In the genomic region with DNA sequence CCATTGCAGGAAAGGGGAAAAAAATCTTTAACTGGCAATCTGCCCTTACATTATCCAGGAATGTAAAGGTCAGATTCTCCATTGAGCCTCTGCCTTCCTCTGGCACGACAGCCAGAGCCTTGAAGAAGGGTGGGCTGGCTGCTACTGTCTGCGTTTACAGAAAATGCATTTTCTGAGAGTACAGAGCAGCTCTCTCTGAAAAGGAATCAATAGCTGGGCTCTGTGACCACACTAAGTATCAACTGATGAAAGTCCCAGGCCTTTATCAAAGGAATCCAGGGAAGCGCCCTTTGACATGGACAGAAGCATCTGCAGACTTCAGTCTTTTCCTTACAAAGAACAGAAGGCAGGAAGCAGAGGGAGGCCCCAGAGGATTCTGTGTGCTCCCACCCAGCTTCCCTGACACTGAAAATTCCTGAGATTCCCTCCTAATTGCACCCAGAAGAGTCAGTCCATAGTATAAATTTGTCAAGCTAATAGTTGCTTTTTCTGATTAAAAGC, we compare ENCODE assay signal across 14 mouse cellular contexts.
DNase-seq lines count a peak whose midpoint lies in the region; ATAC-seq and TF ChIP-seq lines count a peak whose summit lies in the region.
"Had no signal": no experiment of that assay in that cellular context is flagged by ENCODE, and none has a peak within 500 bp of the region (broad histone marks: within the 10 kb centered on the region; RNA-seq: fewer than 3 reads in every experiment).

No protein-coding gene starts in this region.

- DNase-seq in kidney, adult 2 months: peak; percentile 44
- no peak for DNase-seq in kidney, adult 8-10 months
- DNase-seq in brain, embryonic 14.5 days (ENCODE audit: low read depth): peak; percentile 55
- DNase-seq in embryonic facial prominence, embryonic 11.5 days (ENCODE audit: low spot score): peak; percentile 48
- DNase-seq in kidney, postnatal 10 days: peak; percentile 38
- DNase-seq in right cerebral cortex, adult 2 months (ENCODE audit: low spot score in 2 of 2): no peak
- no peak for DNase-seq in spleen, postnatal 10 days (ENCODE audit: low spot score in 2 of 2)
- DNase-seq in adipocyte (ENCODE audit: low spot score): no peak
- DNase-seq: adrenal gland, postnatal 10 days; cerebellum, postnatal 36 days; thymus, postnatal 4 days had no signal

- TF ChIP-seq POLR2A in kidney, adult 2 months (IDR thresholded peaks at IDR 0.05; ENCODE audit: low read depth, low read length): no peak
- no peak for TF ChIP-seq POLR2A in brain, embryonic 14.5 days (IDR thresholded peaks at IDR 0.05; ENCODE audit: borderline replicate concordance, extremely low read depth, insufficient read depth, insufficient read length, poor library complexity, severe bottlenecking)

- H3K9me3 ChIP-seq in embryonic facial prominence, embryonic 11.5 days (replicated peaks; ENCODE audit: control insufficient read depth, low read length): no peaks in the 10 kb centered on the region
- H3K9me3 ChIP-seq: neural tube, embryonic 13.5 days had no signal

- no peak; the same call in 1 of the 2 replicates for ATAC-seq in embryonic facial prominence, embryonic 11.5 days (replicated peaks; ENCODE audit: insufficient number of reproducible peaks, low FRiP score, low TSS enrichment, low read depth)

- H3K36me3 ChIP-seq in kidney, adult 2 months (ENCODE audit: control insufficient read depth, insufficient read depth, low read length): no peaks in the 10 kb centered on the region
- H3K36me3 ChIP-seq in embryonic facial prominence, embryonic 11.5 days (replicated peaks; ENCODE audit: control insufficient read depth, insufficient read depth, low read depth, low read length): no peaks in the 10 kb centered on the region
- H3K36me3 ChIP-seq: neural tube, embryonic 13.5 days had no signal

- no peaks in the 10 kb centered on the region for H3K4me1 ChIP-seq in kidney, adult 2 months (ENCODE audit: control insufficient read depth, insufficient read depth, low read length)
- no peaks in the 10 kb centered on the region for H3K4me1 ChIP-seq in embryonic facial prominence, embryonic 11.5 days (ENCODE audit: control insufficient read depth, insufficient read depth, low read length)

- no peak for TF ChIP-seq CTCF in kidney, adult 2 months (conservative IDR thresholded peaks at IDR 0.05; ENCODE audit: insufficient read depth, insufficient read length, low read depth, low read length)
- TF ChIP-seq CTCF in brain, embryonic 14.5 days (IDR thresholded peaks at IDR 0.05; ENCODE audit: borderline replicate concordance, extremely low read depth, insufficient read depth, insufficient read length): no peak

- no peak overlapping the region for H3K4me3 ChIP-seq in kidney, adult 2 months (ENCODE audit: insufficient read depth, low read depth, low read length)
- no peak overlapping the region for H3K4me3 ChIP-seq in embryonic facial prominence, embryonic 11.5 days (ENCODE audit: low read depth, low read length)
- H3K4me3 ChIP-seq: left cerebral cortex, adult 2 months; neural tube, embryonic 13.5 days had no signal

- H3K9ac ChIP-seq in embryonic facial prominence, embryonic 11.5 days (replicated peaks; ENCODE audit: low read length): no peak overlapping the region
- H3K9ac ChIP-seq: liver, embryonic 14.5 days; neural tube, embryonic 13.5 days had no signal

- H3K27me3 ChIP-seq in kidney, adult 2 months (replicated peaks; ENCODE audit: control insufficient read depth, insufficient read depth, low read length): no peaks in the 10 kb centered on the region
- H3K27me3 ChIP-seq in embryonic facial prominence, embryonic 11.5 days (ENCODE audit: control insufficient read depth, insufficient read depth, low read length): no peaks in the 10 kb centered on the region
- H3K27me3 ChIP-seq: neural tube, embryonic 13.5 days had no signal

- H3K4me2 ChIP-seq in embryonic facial prominence, embryonic 11.5 days (ENCODE audit: low read depth, low read length): no peak overlapping the region
- H3K4me2 ChIP-seq: neural tube, embryonic 13.5 days had no signal

- H3K27ac ChIP-seq in kidney, adult 2 months (ENCODE audit: insufficient read depth, low read depth, low read length): no peak overlapping the region
- H3K27ac ChIP-seq in embryonic facial prominence, embryonic 11.5 days (replicated peaks; ENCODE audit: low read depth, low read length): no peak overlapping the region
- H3K27ac ChIP-seq: left cerebral cortex, adult 2 months; liver, embryonic 14.5 days; neural tube, embryonic 13.5 days had no signal

- 43% methylated on average over 3 of the region's 3 CpGs for WGBS in kidney, adult 2 months
- WGBS in embryonic facial prominence, embryonic 11.5 days: 5% methylated on average over 3 of the region's 3 CpGs

Comparison
In these comparisons a context has a peak if more than half of its experiments do, and no peak if none do; other contexts are left out.
1. DNase-seq: peak in kidney, adult 2 months (single experiment), brain, embryonic 14.5 days (single experiment), embryonic facial prominence, embryonic 11.5 days (single experiment) and kidney, postnatal 10 days (single experiment); none in kidney, adult 8-10 months (0 of 2), right cerebral cortex, adult 2 months (0 of 2), spleen, postnatal 10 days (0 of 2) and adipocyte (single experiment).